Mouse (Mus musculus): Measurements from ENCODE around the gene Olfr826. TPM values are rescaled to one million over a fixed set of nuclear protein-coding genes. Genes with fewer than 3 reads are reported as not detected.
A peak's percentile ranks its signal among the peaks of the same experiment; 100 is the strongest.
"Not testable (repeated sequence)": the region's sequence is repeated elsewhere in the genome, so short reads cannot be mapped to it uniquely, and the experiment has no call there.

The Olfr826 gene
- not detected in 2 replicates for polyA plus RNA-seq (2014; fragmentation: Nextera tagmentation; extraction: Ambion mirVana)

DNA sequence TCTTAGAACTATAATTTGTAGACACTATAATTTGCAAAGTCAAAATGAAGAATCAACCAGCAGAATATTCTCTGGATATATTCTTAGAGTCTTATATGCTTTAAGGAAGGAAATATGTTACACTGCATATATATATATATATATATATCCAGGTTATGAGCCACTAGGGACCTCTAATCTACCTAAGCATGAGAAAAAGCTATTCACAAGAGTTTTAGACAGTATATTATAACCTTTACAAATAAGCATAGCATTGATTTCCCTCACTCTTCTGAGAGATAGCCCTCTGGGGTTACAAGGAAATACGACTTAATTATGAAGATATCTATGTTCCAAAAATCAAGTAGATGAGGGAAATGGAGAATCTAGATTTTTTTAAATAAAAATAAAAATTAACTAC lies at the start of gene Olfr826:
Gene Olfr826 (minus strand): TSS at position 101 of the 400 bp plus-strand sequence.
- H3K9me3 ChIP-seq (ENCODE audit: control insufficient read depth, low read length): no peaks in the 10 kb centered on the region
- no peaks in the 10 kb centered on the region for H3K27me3 ChIP-seq (ENCODE audit: control insufficient read depth, insufficient read depth, low read length)
- H3K9ac ChIP-seq (ENCODE audit: low read length): no peak within 1 kb of the TSS
- 85% methylated on average over 1 of the region's 1 CpGs for WGBS
- no peaks in the 10 kb centered on the region for H3K4me1 ChIP-seq (ENCODE audit: control insufficient read depth, insufficient read depth, low read length)
- ATAC-seq (ENCODE audit: low FRiP score) (no peak), DNase-seq (ENCODE audit: low spot score, missing footprints) (no peak)
- no peak within 1 kb of the TSS for H3K4me2 ChIP-seq
- no peaks in the 10 kb centered on the region for H3K36me3 ChIP-seq (ENCODE audit: control insufficient read depth, insufficient read depth, low read length)
- no peak within 1 kb of the TSS for H3K27ac ChIP-seq (ENCODE audit: low read depth, low read length)
- H3K4me3 ChIP-seq (ENCODE audit: low read depth, low read length): no peak within 1 kb of the TSS

DNA sequence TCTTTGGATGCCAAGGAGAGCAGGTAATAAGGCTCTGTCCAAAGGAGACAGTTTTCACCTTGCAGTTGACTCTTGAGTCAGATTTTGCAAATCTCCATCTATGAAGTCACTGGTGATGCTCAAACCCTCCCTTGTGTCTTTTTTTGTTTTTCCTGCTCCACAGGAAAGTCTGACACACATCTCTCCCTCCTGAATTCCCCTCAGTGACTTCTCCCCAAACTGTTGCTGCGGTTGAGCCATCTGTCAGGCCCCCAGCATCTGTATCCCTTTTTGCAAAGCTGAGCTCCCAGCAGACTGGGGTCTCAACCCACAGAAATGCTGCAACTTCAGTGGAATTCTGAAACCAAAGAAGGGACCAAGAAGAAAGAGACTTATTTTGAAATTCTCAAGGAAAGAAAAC lies 48.1 kb upstream of the Olfr826 start:
- Histone ChIP-seq H3K27me3 (ENCODE audit: control insufficient read depth, insufficient read depth, low read length) (no peaks in the 10 kb centered on the region), H3K4me2 (no peak overlapping the region), H3K4me3 (ENCODE audit: low read depth, low read length) (no peak overlapping the region), H3K27ac (ENCODE audit: low read depth, low read length) (no peak overlapping the region), H3K36me3 (ENCODE audit: control insufficient read depth, insufficient read depth, low read length) (no peaks in the 10 kb centered on the region), H3K9me3 (ENCODE audit: control insufficient read depth, low read length) (no peaks in the 10 kb centered on the region), H3K4me1 (ENCODE audit: control insufficient read depth, insufficient read depth, low read length) (peaks cover 4% of the 10 kb centered on the region; the same call in 1 of the 2 replicates), H3K9ac (ENCODE audit: low read length) (no peak overlapping the region)
- DNase-seq (ENCODE audit: low spot score, missing footprints) (no peak), ATAC-seq (ENCODE audit: low FRiP score) (no peak)
- WGBS: 71% methylated on average over 1 of the region's 1 CpGs

DNA sequence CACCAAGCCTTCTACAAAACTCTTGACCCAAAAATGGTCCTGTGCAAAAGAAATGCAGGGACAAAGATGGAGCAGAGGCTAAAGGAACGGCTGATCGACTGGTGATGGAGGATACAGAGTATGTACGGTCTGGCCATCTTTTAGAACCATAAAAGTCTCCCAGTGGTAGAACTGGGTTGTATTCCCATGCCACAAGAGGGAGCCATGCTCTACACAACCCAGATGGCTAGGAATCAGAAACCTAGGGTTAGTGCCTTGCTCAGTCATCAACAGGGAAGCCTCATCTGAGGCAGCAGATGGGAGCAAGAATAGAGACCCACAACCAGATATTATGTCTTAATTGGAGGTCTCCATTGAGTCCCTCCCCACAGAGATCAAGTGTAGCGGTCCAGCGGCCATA lies 45.6 kb upstream of the Olfr826 start:
- Histone ChIP-seq H3K4me1 (ENCODE audit: control insufficient read depth, insufficient read depth, low read length) (peaks cover 2% of the 10 kb centered on the region; the same call in 1 of the 2 replicates), H3K27ac (ENCODE audit: low read depth, low read length) (no peak overlapping the region), H3K4me3 (ENCODE audit: low read depth, low read length) (no peak overlapping the region), H3K4me2 (no peak overlapping the region), H3K9me3 (ENCODE audit: control insufficient read depth, low read length) (no peaks in the 10 kb centered on the region), H3K36me3 (ENCODE audit: control insufficient read depth, insufficient read depth, low read length) (no peaks in the 10 kb centered on the region), H3K9ac (ENCODE audit: low read length) (no peak overlapping the region), H3K27me3 (ENCODE audit: control insufficient read depth, insufficient read depth, low read length) (no peaks in the 10 kb centered on the region)
- 90% methylated on average over 5 of the region's 5 CpGs for WGBS
- ATAC-seq (ENCODE audit: low FRiP score) (0 out of 2 replicates have a peak, but pooled peaks have one; percentile 15), DNase-seq (ENCODE audit: low spot score, missing footprints) (no peak)

DNA sequence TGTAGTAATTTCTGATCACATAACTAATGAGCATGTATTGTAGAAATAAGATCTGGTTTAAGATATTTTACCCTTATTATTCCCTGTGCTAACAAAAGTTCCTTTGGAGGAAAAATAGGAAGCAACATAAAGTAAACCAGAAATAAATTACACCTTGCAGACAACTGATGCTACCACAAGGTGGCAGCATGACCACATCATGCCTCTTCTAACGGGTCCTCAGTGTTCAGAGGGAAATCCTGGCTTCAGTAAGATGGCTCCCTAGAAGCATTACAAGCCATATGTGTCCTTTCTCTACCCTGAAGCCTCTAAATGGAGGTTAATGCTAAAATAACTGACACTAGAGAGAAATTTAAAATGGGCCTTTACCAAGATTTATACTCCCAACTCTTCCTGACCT lies 44.3 kb upstream of the Olfr826 start:
- peak; percentile 88 for ATAC-seq (ENCODE audit: low FRiP score)
- H3K4me1 ChIP-seq (ENCODE audit: control insufficient read depth, insufficient read depth, low read length): no peaks in the 10 kb centered on the region
- 0% methylated on average over 1 of the region's 1 CpGs for WGBS
- no peaks in the 10 kb centered on the region for H3K9me3 ChIP-seq (ENCODE audit: control insufficient read depth, low read length)
- H3K27ac ChIP-seq (ENCODE audit: low read depth, low read length): no peak overlapping the region
- peak; percentile 92 for DNase-seq (ENCODE audit: low spot score, missing footprints)
- no peak overlapping the region for H3K4me2 ChIP-seq
- H3K36me3 ChIP-seq (ENCODE audit: control insufficient read depth, insufficient read depth, low read length): no peaks in the 10 kb centered on the region
- H3K9ac ChIP-seq (ENCODE audit: low read length): no peak overlapping the region
- H3K4me3 ChIP-seq (ENCODE audit: low read depth, low read length): no peak overlapping the region
- no peaks in the 10 kb centered on the region for H3K27me3 ChIP-seq (ENCODE audit: control insufficient read depth, insufficient read depth, low read length)

DNA sequence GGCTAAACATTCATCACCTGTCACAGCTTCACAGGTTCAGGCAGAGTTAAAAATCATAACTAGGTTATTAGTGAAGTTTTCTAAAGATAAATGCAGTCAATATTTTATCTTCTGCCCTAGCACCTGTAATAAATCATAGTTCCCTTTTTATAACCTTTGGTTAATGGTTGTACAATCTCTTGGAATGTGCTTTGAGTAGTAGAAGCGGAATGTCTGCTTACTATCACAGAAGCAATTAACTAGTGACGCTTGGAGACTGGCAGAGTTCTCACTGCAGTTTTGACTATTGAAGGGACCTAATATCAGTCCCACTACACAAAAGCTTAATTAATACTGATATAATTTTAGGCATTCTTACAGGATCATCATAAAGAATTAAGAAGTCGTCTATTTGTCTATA lies 41.0 kb upstream of the Olfr826 start:
- no peaks in the 10 kb centered on the region for H3K36me3 ChIP-seq (ENCODE audit: control insufficient read depth, insufficient read depth, low read length)
- H3K4me1 ChIP-seq (ENCODE audit: control insufficient read depth, insufficient read depth, low read length): no peaks in the 10 kb centered on the region
- no peaks in the 10 kb centered on the region for H3K27me3 ChIP-seq (ENCODE audit: control insufficient read depth, insufficient read depth, low read length)
- H3K4me2 ChIP-seq: no peak overlapping the region
- H3K4me3 ChIP-seq (ENCODE audit: low read depth, low read length): no peak overlapping the region
- H3K27ac ChIP-seq (ENCODE audit: low read depth, low read length): no peak overlapping the region
- peak; percentile 10 for DNase-seq (ENCODE audit: low spot score, missing footprints)
- no peaks in the 10 kb centered on the region for H3K9me3 ChIP-seq (ENCODE audit: control insufficient read depth, low read length)
- H3K9ac ChIP-seq (ENCODE audit: low read length): no peak overlapping the region
- 85% methylated on average over 3 of the region's 3 CpGs for WGBS
- no peak for ATAC-seq (ENCODE audit: low FRiP score)

DNA sequence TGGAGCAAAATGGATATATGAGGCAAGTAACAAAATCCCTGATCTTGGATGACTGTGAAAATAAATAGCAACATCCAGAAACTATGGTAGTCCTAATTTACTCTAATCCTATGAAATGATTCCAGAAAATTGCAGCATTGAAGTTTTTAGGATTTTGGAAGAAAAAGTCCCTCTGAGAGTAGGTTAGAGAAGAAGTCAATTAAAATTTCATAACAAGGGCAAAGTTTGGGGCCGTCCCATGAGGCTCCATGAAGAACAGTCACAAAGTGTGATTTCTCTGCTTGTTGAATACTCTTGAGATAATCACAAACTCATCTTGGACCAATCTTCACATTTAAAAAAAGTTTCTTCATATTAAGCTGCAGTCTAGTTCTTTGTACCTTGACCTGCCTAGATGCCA lies 30.3 kb upstream of the Olfr826 start, which contains the start of gene Olfr827:
Gene Olfr827 (minus strand): TSS at position 101 of the 400 bp plus-strand sequence.
- H3K9ac ChIP-seq (ENCODE audit: low read length): no peak within 1 kb of the TSS
- ATAC-seq (ENCODE audit: low FRiP score) (no peak), DNase-seq (ENCODE audit: low spot score, missing footprints) (no peak)
- H3K4me3 ChIP-seq (ENCODE audit: low read depth, low read length): no peak within 1 kb of the TSS
- no peaks in the 10 kb centered on the region for H3K4me1 ChIP-seq (ENCODE audit: control insufficient read depth, insufficient read depth, low read length)
- H3K27me3 ChIP-seq (ENCODE audit: control insufficient read depth, insufficient read depth, low read length): no peaks in the 10 kb centered on the region
- no peak within 1 kb of the TSS for H3K27ac ChIP-seq (ENCODE audit: low read depth, low read length)
- H3K4me2 ChIP-seq: no peak within 1 kb of the TSS
- 84% methylated on average over 1 of the region's 1 CpGs for WGBS
- no peaks in the 10 kb centered on the region for H3K9me3 ChIP-seq (ENCODE audit: control insufficient read depth, low read length)
- H3K36me3 ChIP-seq (ENCODE audit: control insufficient read depth, insufficient read depth, low read length): no peaks in the 10 kb centered on the region

DNA sequence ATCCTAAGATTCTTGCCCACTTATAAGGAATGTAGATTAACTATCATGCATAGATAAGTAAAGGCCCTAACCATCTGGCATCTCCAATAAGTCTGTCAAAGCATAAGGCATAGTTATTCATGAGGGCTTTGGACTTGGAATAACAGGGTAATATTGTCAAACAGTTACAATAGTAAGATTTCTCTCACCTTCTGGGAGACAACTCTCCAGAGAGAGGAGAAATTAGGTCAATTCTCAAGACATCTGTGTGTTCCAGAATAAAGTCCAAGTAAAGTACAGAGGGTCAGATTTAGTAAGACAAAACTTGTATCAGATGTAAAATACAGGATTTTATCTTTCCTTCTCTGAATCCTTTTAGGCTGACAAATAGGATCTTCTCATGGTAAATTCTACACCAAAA lies 17.3 kb downstream of the Olfr826 start, which contains the start of gene Olfr825:
Gene Olfr825 (minus strand): TSS at position 101 of the 400 bp plus-strand sequence.
- no peak within 1 kb of the TSS for H3K27ac ChIP-seq (ENCODE audit: low read depth, low read length)
- no peak within 1 kb of the TSS for H3K4me2 ChIP-seq
- no peaks in the 10 kb centered on the region for H3K4me1 ChIP-seq (ENCODE audit: control insufficient read depth, insufficient read depth, low read length)
- no peaks in the 10 kb centered on the region for H3K9me3 ChIP-seq (ENCODE audit: control insufficient read depth, low read length)
- no peak within 1 kb of the TSS for H3K4me3 ChIP-seq (ENCODE audit: low read depth, low read length)
- ATAC-seq (ENCODE audit: low FRiP score) (no peak), DNase-seq (ENCODE audit: low spot score, missing footprints) (no peak)
- H3K9ac ChIP-seq (ENCODE audit: low read length): no peak within 1 kb of the TSS
- no peaks in the 10 kb centered on the region for H3K36me3 ChIP-seq (ENCODE audit: control insufficient read depth, insufficient read depth, low read length)
- no peaks in the 10 kb centered on the region for H3K27me3 ChIP-seq (ENCODE audit: control insufficient read depth, insufficient read depth, low read length)

DNA sequence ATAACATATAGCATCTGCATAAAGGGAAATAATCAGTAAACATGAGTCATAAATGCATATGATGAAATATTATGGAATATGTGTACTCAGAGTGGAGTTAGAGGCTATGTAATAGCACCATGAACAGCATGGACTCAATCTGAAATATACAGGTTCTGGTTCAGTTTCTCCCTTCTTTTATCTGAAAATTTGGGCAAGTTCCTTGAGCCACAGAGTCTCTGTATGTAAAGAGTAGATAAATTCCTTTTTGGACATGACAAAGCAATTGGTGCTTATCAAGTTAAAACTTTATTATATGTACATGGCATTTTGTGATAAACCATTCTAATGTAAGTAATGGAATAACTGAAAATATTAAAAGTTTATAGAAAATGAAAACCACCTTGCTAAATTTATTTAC lies 18.8 kb downstream of the Olfr826 start:
- DNase-seq (ENCODE audit: low spot score, missing footprints) (no peak), ATAC-seq (ENCODE audit: low FRiP score) (no peak)
- H3K36me3 ChIP-seq (ENCODE audit: control insufficient read depth, insufficient read depth, low read length): no peaks in the 10 kb centered on the region
- H3K27ac ChIP-seq (ENCODE audit: low read depth, low read length): no peak overlapping the region
- H3K4me1 ChIP-seq (ENCODE audit: control insufficient read depth, insufficient read depth, low read length): no peaks in the 10 kb centered on the region
- H3K4me3 ChIP-seq (ENCODE audit: low read depth, low read length): no peak overlapping the region
- H3K9ac ChIP-seq (ENCODE audit: low read length): no peak overlapping the region
- no peak overlapping the region for H3K4me2 ChIP-seq
- no peaks in the 10 kb centered on the region for H3K27me3 ChIP-seq (ENCODE audit: control insufficient read depth, insufficient read depth, low read length)
- no peaks in the 10 kb centered on the region for H3K9me3 ChIP-seq (ENCODE audit: control insufficient read depth, low read length)

DNA sequence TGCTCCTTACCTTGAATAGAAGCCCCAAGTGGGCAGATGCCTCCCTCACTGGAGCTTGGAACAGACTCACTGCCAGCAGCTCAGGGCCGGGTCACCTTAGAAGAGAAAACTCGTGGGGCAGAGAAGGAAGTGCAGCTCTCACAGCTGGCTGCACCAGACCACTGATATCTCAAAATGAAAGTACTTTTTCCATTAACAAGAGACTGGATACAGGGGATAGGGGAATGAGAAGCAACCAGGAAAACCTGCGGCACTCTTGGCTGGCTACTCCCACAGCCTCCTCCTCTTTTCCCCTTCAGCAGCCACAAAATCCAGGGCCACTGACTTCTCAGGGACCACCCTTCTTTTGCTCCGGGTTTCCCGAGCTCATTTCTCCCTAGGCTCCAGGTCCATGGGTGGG lies 39.9 kb downstream of the Olfr826 start:
- H3K27ac ChIP-seq (ENCODE audit: low read depth, low read length): no peak overlapping the region
- no peaks in the 10 kb centered on the region for H3K4me1 ChIP-seq (ENCODE audit: control insufficient read depth, insufficient read depth, low read length)
- ATAC-seq (ENCODE audit: low FRiP score): no peak
- H3K4me3 ChIP-seq (ENCODE audit: low read depth, low read length): no peak overlapping the region
- no peak overlapping the region for H3K4me2 ChIP-seq
- H3K36me3 ChIP-seq (ENCODE audit: control insufficient read depth, insufficient read depth, low read length): no peaks in the 10 kb centered on the region
- no peaks in the 10 kb centered on the region for H3K27me3 ChIP-seq (ENCODE audit: control insufficient read depth, insufficient read depth, low read length)
- no peaks in the 10 kb centered on the region for H3K9me3 ChIP-seq (ENCODE audit: control insufficient read depth, low read length)
- H3K9ac ChIP-seq (ENCODE audit: low read length): no peak overlapping the region
- WGBS: 89% methylated on average over 5 of the region's 5 CpGs
- no peak for DNase-seq (ENCODE audit: low spot score, missing footprints)

DNA sequence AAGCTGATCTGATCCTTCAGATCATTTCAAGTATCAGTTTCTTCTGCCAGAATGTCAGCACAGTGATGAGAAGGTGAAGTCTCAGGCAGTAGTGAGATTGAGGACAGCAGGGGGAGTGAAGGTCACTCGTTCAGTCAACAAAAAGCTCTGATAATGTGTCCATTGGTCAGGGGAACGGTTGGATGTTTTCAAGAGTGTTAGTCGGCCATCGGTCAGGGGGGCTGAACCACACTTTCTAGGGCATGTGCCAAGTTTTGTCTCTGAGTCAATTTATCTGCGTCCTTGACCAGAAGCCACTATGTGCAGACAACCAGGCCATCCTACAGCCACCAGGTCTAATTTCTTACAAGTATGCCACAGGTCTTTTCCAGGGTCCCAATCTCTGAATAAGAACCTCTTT lies 41.5 kb downstream of the Olfr826 start:
- H3K9ac ChIP-seq (ENCODE audit: low read length); H3K27ac ChIP-seq (ENCODE audit: low read depth, low read length); DNase-seq (ENCODE audit: low spot score, missing footprints); H3K27me3 ChIP-seq (ENCODE audit: control insufficient read depth, insufficient read depth, low read length); H3K9me3 ChIP-seq (ENCODE audit: control insufficient read depth, low read length); H3K4me3 ChIP-seq (ENCODE audit: low read depth, low read length); H3K4me1 ChIP-seq (ENCODE audit: control insufficient read depth, insufficient read depth, low read length); H3K36me3 ChIP-seq (ENCODE audit: control insufficient read depth, insufficient read depth, low read length); ATAC-seq (ENCODE audit: low FRiP score); H3K4me2 ChIP-seq: not testable (repeated sequence)
- WGBS: 90% methylated on average over 5 of the region's 5 CpGs

Measured in midbrain, embryonic 11.5 days (tissue).